14 mouse cellular contexts compared by ENCODE assay signal in genomic region chr7:28951764-28952163, GRCm38 (mm10). TPM values are rescaled to one million over a fixed set of nuclear protein-coding genes. Genes with fewer than 3 reads are reported as not detected.
DNase-seq lines count a peak whose midpoint lies in the region; ATAC-seq and TF ChIP-seq lines count a peak whose summit lies in the region.
"Had no signal": no experiment of that assay in that cellular context is flagged by ENCODE, and none has a peak within 500 bp of the region (broad histone marks: within the 10 kb centered on the region; RNA-seq: fewer than 3 reads in every experiment).

No protein-coding gene starts in this region.

- H3K36me3 ChIP-seq in kidney, postnatal 0 days (ENCODE audit: insufficient read depth, low read length): 0 out of 2 replicates have a peak, but pooled peaks cover 2% of the 10 kb centered on the region
- H3K36me3 ChIP-seq in limb, embryonic 14.5 days (ENCODE audit: control insufficient read depth, insufficient read depth, low read length): peaks cover 15% of the 10 kb centered on the region
- H3K36me3 ChIP-seq: midbrain, embryonic 15.5 days had no signal

- DNase-seq in gastrocnemius, adult 2 months: peak; percentile 17
- no peak for DNase-seq in gastrocnemius, postnatal 10 days
- peak; percentile 63 for DNase-seq in kidney, postnatal 0 days (ENCODE audit: low spot score)
- no peak for DNase-seq in kidney, adult 11 months
- no peak for DNase-seq in limb, embryonic 14.5 days (ENCODE audit: low spot score)
- no peak for DNase-seq in layer of hippocampus, postnatal 10 days (ENCODE audit: low spot score in 2 of 2)
- no peak for DNase-seq in retina, embryonic 14.5 days (ENCODE audit: low spot score)
- DNase-seq: adrenal gland, postnatal 25 days; cerebellum, adult 2 months; gastrocnemius, postnatal 14 days had no signal

- peaks cover 77% of the 10 kb centered on the region for H3K4me1 ChIP-seq in kidney, postnatal 0 days (replicated peaks; ENCODE audit: insufficient read depth, low read length)
- H3K4me1 ChIP-seq in brown adipose tissue, adult 24 weeks (ENCODE audit: control insufficient read depth, insufficient read depth, insufficient read length, low read length): peaks cover 72% of the 10 kb centered on the region
- H3K4me1 ChIP-seq in limb, embryonic 14.5 days (ENCODE audit: control insufficient read depth, insufficient read depth, low read length): peaks cover 79% of the 10 kb centered on the region

- no peaks in the 10 kb centered on the region for H3K27me3 ChIP-seq in kidney, postnatal 0 days (ENCODE audit: insufficient read depth, low read length)
- H3K27me3 ChIP-seq in limb, embryonic 14.5 days (ENCODE audit: control insufficient read depth, insufficient read depth, low read length): no peaks in the 10 kb centered on the region
- H3K27me3 ChIP-seq: midbrain, embryonic 15.5 days had no signal

- no peak overlapping the region for H3K4me3 ChIP-seq in gastrocnemius, adult 2 months
- H3K4me3 ChIP-seq in kidney, postnatal 0 days (replicated peaks; ENCODE audit: low read depth, low read length): no peak overlapping the region
- no peak overlapping the region for H3K4me3 ChIP-seq in brown adipose tissue, adult 24 weeks (ENCODE audit: insufficient read depth, low read depth, low read length)
- H3K4me3 ChIP-seq in limb, embryonic 14.5 days (replicated peaks; ENCODE audit: low read length): no peak overlapping the region
- H3K4me3 ChIP-seq: erythroblast, embryonic 14.5 days; midbrain, embryonic 15.5 days had no signal

- intact Hi-C loops in gastrocnemius, adult 2 months (cut with DNase I): no loop called here

- H3K27ac ChIP-seq in gastrocnemius, adult 2 months: peak overlapping the region; percentile 92
- H3K27ac ChIP-seq in kidney, postnatal 0 days: peak overlapping the region; percentile 77
- peak overlapping the region; percentile 88 for H3K27ac ChIP-seq in brown adipose tissue, adult 24 weeks (replicated peaks; ENCODE audit: low read depth, low read length)
- H3K27ac ChIP-seq in limb, embryonic 14.5 days (replicated peaks; ENCODE audit: low read depth, low read length): peak overlapping the region; percentile 87
- H3K27ac ChIP-seq: midbrain, embryonic 15.5 days had no signal

- no peak overlapping the region for H3K4me2 ChIP-seq in kidney, postnatal 0 days (ENCODE audit: low read length)
- no peak overlapping the region for H3K4me2 ChIP-seq in limb, embryonic 14.5 days (replicated peaks; ENCODE audit: low read depth, low read length, severe bottlenecking)
- H3K4me2 ChIP-seq: midbrain, embryonic 15.5 days had no signal

- no peak overlapping the region for H3K9ac ChIP-seq in kidney, postnatal 0 days (ENCODE audit: low read depth, low read length)
- no peak overlapping the region for H3K9ac ChIP-seq in limb, embryonic 14.5 days (ENCODE audit: low read depth, low read length, severe bottlenecking)
- H3K9ac ChIP-seq: midbrain, embryonic 15.5 days had no signal

- TF ChIP-seq POLR2A in limb, embryonic 14.5 days (IDR thresholded peaks at IDR 0.05; ENCODE audit: borderline replicate concordance, extremely low read depth, insufficient read depth, insufficient read length): no peak

- 60% methylated on average over 2 of the region's 2 CpGs for WGBS in kidney, postnatal 0 days
- WGBS in limb, embryonic 14.5 days: 74% methylated on average over 2 of the region's 2 CpGs

- no peaks in the 10 kb centered on the region for H3K9me3 ChIP-seq in kidney, postnatal 0 days (replicated peaks; ENCODE audit: low read length)
- H3K9me3 ChIP-seq in limb, embryonic 14.5 days (ENCODE audit: control insufficient read depth, low read length): no peaks in the 10 kb centered on the region
- H3K9me3 ChIP-seq: midbrain, embryonic 15.5 days had no signal

- TF ChIP-seq CTCF in gastrocnemius, adult 2 months (IDR thresholded peaks at IDR 0.05): no peak
- TF ChIP-seq CTCF in kidney, postnatal 0 days (IDR thresholded peaks at IDR 0.05; ENCODE audit: low read depth): no peak

- no peak for ATAC-seq in kidney, postnatal 0 days (replicated peaks; ENCODE audit: low FRiP score, low read depth)
- ATAC-seq in limb, embryonic 14.5 days (ENCODE audit: low FRiP score, low read depth): no peak
- ATAC-seq: inflammation-experienced regulatory T-cells, adult 6 months; midbrain, embryonic 15.5 days had no signal

RNA-seq across cellular contexts. Expression of gene Actn4, which starts 10.4 kb away (rescaled TPM):
- 10 to 100 TPM; 27.1 to 40.2 TPM for total RNA-seq in gastrocnemius, adult 2 months (2021)
- total RNA-seq in gastrocnemius, postnatal 10 days (2021): 100 to 1,000 TPM in 1 of 2 experiments, 10 to 100 TPM in 1; 90.2 to 120 TPM
- 255 and 280 TPM in 2 replicates for polyA plus RNA-seq in kidney, postnatal 0 days (2015; fragmentation: Nextera tagmentation; extraction: Ambion mirVana)
- 122 and 135 TPM in 2 replicates for polyA plus RNA-seq in brown adipose tissue, adult 24 weeks (2012; ENCODE audit: insufficient read depth, insufficient read length, missing spikeins)
- 268 and 299 TPM in 2 replicates for polyA plus RNA-seq in limb, embryonic 14.5 days (2012; rRNA removed)
- 295 and 304 TPM in 2 replicates for polyA plus RNA-seq in limb, embryonic 14.5 days (2014; fragmentation: Nextera tagmentation; extraction: Ambion mirVana)
- total RNA-seq in layer of hippocampus, postnatal 10 days (2021): 100 to 1,000 TPM; 128 to 129 TPM

RNA-seq across cellular contexts. Expression of gene Eif3k, which starts 29.9 kb away (rescaled TPM):
- 100 to 1,000 TPM; 122 to 141 TPM for total RNA-seq in gastrocnemius, adult 2 months (2021)
- total RNA-seq in gastrocnemius, postnatal 10 days (2021): 100 to 1,000 TPM; 169 to 174 TPM
- 467 and 479 TPM in 2 replicates for polyA plus RNA-seq in kidney, postnatal 0 days (2015; fragmentation: Nextera tagmentation; extraction: Ambion mirVana)
- 165 and 216 TPM in 2 replicates for polyA plus RNA-seq in brown adipose tissue, adult 24 weeks (2012; ENCODE audit: insufficient read depth, insufficient read length, missing spikeins)
- polyA plus RNA-seq in limb, embryonic 14.5 days (2012; rRNA removed): 473 and 518 TPM in 2 replicates
- polyA plus RNA-seq in limb, embryonic 14.5 days (2014; fragmentation: Nextera tagmentation; extraction: Ambion mirVana): 450 TPM in 2 replicates
- 100 to 1,000 TPM; 177 to 178 TPM for total RNA-seq in layer of hippocampus, postnatal 10 days (2021)

RNA-seq across cellular contexts. Expression of gene Map4k1, which starts 30.1 kb away (rescaled TPM):
- total RNA-seq in gastrocnemius, adult 2 months (2021): under 1 TPM; 0.25 to 0.33 TPM
- under 1 TPM; 0.66 to 0.93 TPM for total RNA-seq in gastrocnemius, postnatal 10 days (2021)
- 7.6 and 9.5 TPM in 2 replicates for polyA plus RNA-seq in kidney, postnatal 0 days (2015; fragmentation: Nextera tagmentation; extraction: Ambion mirVana)
- 0.63 and 1.4 TPM in 2 replicates for polyA plus RNA-seq in brown adipose tissue, adult 24 weeks (2012; ENCODE audit: insufficient read depth, insufficient read length, missing spikeins)
- polyA plus RNA-seq in limb, embryonic 14.5 days (2012; rRNA removed): 9.3 and 9.5 TPM in 2 replicates
- 6.4 and 7.0 TPM in 2 replicates for polyA plus RNA-seq in limb, embryonic 14.5 days (2014; fragmentation: Nextera tagmentation; extraction: Ambion mirVana)
- 1 to 10 TPM; 4.6 to 5.8 TPM for total RNA-seq in layer of hippocampus, postnatal 10 days (2021)

Comparison
In these comparisons a context has a peak if more than half of its experiments do, and no peak if none do; other contexts are left out.
1. DNase-seq: peak in gastrocnemius, adult 2 months (single experiment) and kidney, postnatal 0 days (single experiment); none in gastrocnemius, postnatal 10 days (single experiment), kidney, adult 11 months (single experiment), limb, embryonic 14.5 days (single experiment), layer of hippocampus, postnatal 10 days (0 of 2) and retina, embryonic 14.5 days (single experiment).
2. Peak in every context shown above with its lines, with median percentiles within 50 percentile points of each other: H3K27ac ChIP-seq.